Mouse (Mus musculus): ENCODE measurements around the gene Col6a2. TPM values are rescaled to one million over a fixed set of nuclear protein-coding genes. Genes with fewer than 3 reads are reported as not detected.

The Col6a2 gene
- polyA plus RNA-seq, 1 experiment from 2014 or later: 294 TPM

- no peak overlapping the region for H3K4me2 ChIP-seq
- 37% methylated on average over 7 of the region's 7 CpGs for WGBS
- no peaks in the 10 kb centered on the region for H3K9me3 ChIP-seq
- no peaks in the 10 kb centered on the region for H3K27me3 ChIP-seq (replicated peaks)
- no peak overlapping the region for H3K9ac ChIP-seq
- no peaks in the 10 kb centered on the region for H3K36me3 ChIP-seq
- peaks cover 20% of the 10 kb centered on the region; the same call in 1 of the 2 replicates for H3K4me1 ChIP-seq
- ATAC-seq (ENCODE audit: insufficient read depth, low FRiP score, low read depth): peak; percentile 25; the same call in 1 of the 2 replicates
- peak overlapping the region; percentile 86 for H3K27ac ChIP-seq
- H3K4me3 ChIP-seq (replicated peaks): no peak overlapping the region
Measured at GRCm38 (mm10) chr10:76634094-76634571, 10.7 kb upstream of the Col6a2 start.

GRCm38 (mm10) chr10:76632630-76633029 is 9.2 kb upstream of the Col6a2 start:
- ATAC-seq (ENCODE audit: insufficient read depth, low FRiP score, low read depth): no peak
- H3K36me3 ChIP-seq: no peaks in the 10 kb centered on the region
- no peak overlapping the region for H3K27ac ChIP-seq
- WGBS: 65% methylated on average over 8 of the region's 8 CpGs
- no peaks in the 10 kb centered on the region for H3K27me3 ChIP-seq (replicated peaks)
- no peak overlapping the region for H3K9ac ChIP-seq
- no peak overlapping the region for H3K4me3 ChIP-seq (replicated peaks)
- H3K4me2 ChIP-seq: no peak overlapping the region
- H3K4me1 ChIP-seq: peaks cover 20% of the 10 kb centered on the region; the same call in 1 of the 2 replicates
- no peaks in the 10 kb centered on the region for H3K9me3 ChIP-seq

GRCm38 (mm10) chr10:76630657-76631056 is 7.2 kb upstream of the Col6a2 start:
- Histone ChIP-seq H3K4me1 (peaks cover 14% of the 10 kb centered on the region; the same call in 1 of the 2 replicates), H3K9ac (no peak overlapping the region), H3K4me2 (no peak overlapping the region), H3K4me3 (replicated peaks) (no peak overlapping the region), H3K36me3 (no peaks in the 10 kb centered on the region), H3K27me3 (replicated peaks) (no peaks in the 10 kb centered on the region), H3K9me3 (no peaks in the 10 kb centered on the region), H3K27ac (peak overlapping the region; percentile 23; the same call in 1 of the 2 replicates)
- ATAC-seq (ENCODE audit: insufficient read depth, low FRiP score, low read depth): no peak
- 84% methylated on average over 1 of the region's 1 CpGs for WGBS

GRCm38 (mm10) chr10:76627714-76628113 is 4.3 kb upstream of the Col6a2 start:
- WGBS: 53% methylated on average over 5 of the region's 5 CpGs
- peak overlapping the region; percentile 72 for H3K27ac ChIP-seq
- no peaks in the 10 kb centered on the region for H3K36me3 ChIP-seq
- H3K4me1 ChIP-seq: peaks cover 8% of the 10 kb centered on the region
- H3K9ac ChIP-seq: no peak overlapping the region
- no peak overlapping the region for H3K4me2 ChIP-seq
- no peak for ATAC-seq (ENCODE audit: insufficient read depth, low FRiP score, low read depth)
- H3K4me3 ChIP-seq (replicated peaks): no peak overlapping the region
- no peaks in the 10 kb centered on the region for H3K9me3 ChIP-seq
- H3K27me3 ChIP-seq (replicated peaks): no peaks in the 10 kb centered on the region

GRCm38 (mm10) chr10:76624903-76625302 is 1.5 kb upstream of the Col6a2 start:
- no peak overlapping the region for H3K9ac ChIP-seq
- no peaks in the 10 kb centered on the region for H3K27me3 ChIP-seq (replicated peaks)
- H3K9me3 ChIP-seq: no peaks in the 10 kb centered on the region
- H3K4me2 ChIP-seq: no peak overlapping the region
- no peak overlapping the region for H3K4me3 ChIP-seq (replicated peaks)
- 62% methylated on average over 7 of the region's 7 CpGs for WGBS
- no peak overlapping the region; the same call in 1 of the 2 replicates for H3K27ac ChIP-seq
- H3K36me3 ChIP-seq: no peaks in the 10 kb centered on the region
- ATAC-seq (ENCODE audit: insufficient read depth, low FRiP score, low read depth): no peak
- H3K4me1 ChIP-seq: peaks cover 10% of the 10 kb centered on the region

- no peak overlapping the region for H3K9ac ChIP-seq
Measured at GRCm38 (mm10) chr10:76623734-76624133, 304 bp upstream of the Col6a2 start.

GRCm38 (mm10) chr10:76622411-76622810 is 1.0 kb downstream of the Col6a2 start:
- Histone ChIP-seq H3K9me3 (no peaks in the 10 kb centered on the region), H3K36me3 (no peaks in the 10 kb centered on the region), H3K4me3 (replicated peaks) (peak overlapping the region; percentile 52), H3K4me2 (peak overlapping the region; percentile 67), H3K4me1 (peaks cover 11% of the 10 kb centered on the region), H3K27me3 (replicated peaks) (no peaks in the 10 kb centered on the region), H3K27ac (peak overlapping the region; percentile 72), H3K9ac (peak overlapping the region; percentile 38)
- no peak for ATAC-seq (ENCODE audit: insufficient read depth, low FRiP score, low read depth)
- 70% methylated on average over 4 of the region's 4 CpGs for WGBS

More at GRCm38 (mm10) chr10:76623734-76624133, 304 bp upstream of the Col6a2 start:
- peak overlapping the region; percentile 67 for H3K4me2 ChIP-seq
- H3K4me3 ChIP-seq (replicated peaks): no peak overlapping the region
- H3K4me1 ChIP-seq: peaks cover 11% of the 10 kb centered on the region
- 11% methylated on average over 7 of the region's 7 CpGs for WGBS
- no peak for ATAC-seq (ENCODE audit: insufficient read depth, low FRiP score, low read depth)
- peak overlapping the region; percentile 84 for H3K27ac ChIP-seq
- H3K27me3 ChIP-seq (replicated peaks): no peaks in the 10 kb centered on the region
- H3K36me3 ChIP-seq: no peaks in the 10 kb centered on the region
- no peaks in the 10 kb centered on the region for H3K9me3 ChIP-seq

- H3K9ac ChIP-seq: no peak overlapping the region
- H3K4me2 ChIP-seq: no peak overlapping the region
- H3K4me1 ChIP-seq: no peaks in the 10 kb centered on the region
- WGBS: 75% methylated on average over 7 of the region's 7 CpGs
- H3K36me3 ChIP-seq: peaks cover 50% of the 10 kb centered on the region
- no peaks in the 10 kb centered on the region for H3K27me3 ChIP-seq (replicated peaks)
- ATAC-seq (ENCODE audit: insufficient read depth, low FRiP score, low read depth): no peak
- H3K27ac ChIP-seq: no peak overlapping the region
- no peaks in the 10 kb centered on the region for H3K9me3 ChIP-seq
- H3K4me3 ChIP-seq (replicated peaks): no peak overlapping the region
Measured at GRCm38 (mm10) chr10:76612473-76612872, 11.0 kb downstream of the Col6a2 start.

GRCm38 (mm10) chr10:76602690-76603089 is 20.7 kb downstream of the Col6a2 start:
- Histone ChIP-seq H3K4me3 (replicated peaks) (no peak overlapping the region), H3K27ac (no peak overlapping the region), H3K4me2 (no peak overlapping the region), H3K9me3 (no peaks in the 10 kb centered on the region), H3K9ac (no peak overlapping the region), H3K27me3 (replicated peaks) (no peaks in the 10 kb centered on the region), H3K4me1 (no peaks in the 10 kb centered on the region), H3K36me3 (peaks cover 28% of the 10 kb centered on the region)
- 73% methylated on average over 3 of the region's 3 CpGs for WGBS
- ATAC-seq (ENCODE audit: insufficient read depth, low FRiP score, low read depth): no peak

GRCm38 (mm10) chr10:76596338-76596737 is 27.1 kb downstream of the Col6a2 start:
- H3K27me3 ChIP-seq (replicated peaks): no peaks in the 10 kb centered on the region
- no peak overlapping the region for H3K27ac ChIP-seq
- H3K4me3 ChIP-seq (replicated peaks): no peak overlapping the region
- H3K4me2 ChIP-seq: no peak overlapping the region
- no peaks in the 10 kb centered on the region for H3K4me1 ChIP-seq
- no peak for ATAC-seq (ENCODE audit: insufficient read depth, low FRiP score, low read depth)
- 0 out of 2 replicates have a peak, but pooled peaks cover 5% of the 10 kb centered on the region for H3K36me3 ChIP-seq
- H3K9me3 ChIP-seq: no peaks in the 10 kb centered on the region
- WGBS: 91% methylated on average over 31 of the region's 31 CpGs
- H3K9ac ChIP-seq: no peak overlapping the region

- H3K4me1 ChIP-seq: no peaks in the 10 kb centered on the region
- no peak overlapping the region for H3K4me3 ChIP-seq (replicated peaks)
- no peak for ATAC-seq (ENCODE audit: insufficient read depth, low FRiP score, low read depth)
- H3K9ac ChIP-seq: no peak overlapping the region
- no peaks in the 10 kb centered on the region for H3K36me3 ChIP-seq
- no peak overlapping the region for H3K27ac ChIP-seq
- no peaks in the 10 kb centered on the region for H3K27me3 ChIP-seq (replicated peaks)
- WGBS: 75% methylated on average over 11 of the region's 11 CpGs
- H3K9me3 ChIP-seq: no peaks in the 10 kb centered on the region
- H3K4me2 ChIP-seq: no peak overlapping the region
Measured at GRCm38 (mm10) chr10:76590197-76590596, 33.2 kb downstream of the Col6a2 start.

- Histone ChIP-seq H3K4me3 (replicated peaks) (no peak overlapping the region), H3K9ac (no peak overlapping the region), H3K9me3 (no peaks in the 10 kb centered on the region), H3K27me3 (replicated peaks) (no peaks in the 10 kb centered on the region), H3K4me1 (no peaks in the 10 kb centered on the region), H3K27ac (no peak overlapping the region), H3K36me3 (no peaks in the 10 kb centered on the region), H3K4me2 (no peak overlapping the region)
- no peak for ATAC-seq (ENCODE audit: insufficient read depth, low FRiP score, low read depth)
- WGBS: 32% methylated on average over 1 of the region's 1 CpGs
Measured at GRCm38 (mm10) chr10:76586190-76586589, 37.2 kb downstream of the Col6a2 start.

- Histone ChIP-seq H3K4me2 (peak overlapping the region; percentile 41), H3K27me3 (replicated peaks) (no peaks in the 10 kb centered on the region), H3K4me1 (no peaks in the 10 kb centered on the region), H3K4me3 (replicated peaks) (no peak overlapping the region), H3K36me3 (no peaks in the 10 kb centered on the region), H3K27ac (no peak overlapping the region), H3K9me3 (no peaks in the 10 kb centered on the region), H3K9ac (no peak overlapping the region)
- 17% methylated on average over 10 of the region's 10 CpGs for WGBS
- ATAC-seq (ENCODE audit: insufficient read depth, low FRiP score, low read depth): 0 out of 2 replicates have a peak, but pooled peaks have one; percentile 35
Measured at GRCm38 (mm10) chr10:76584138-76584537, 39.3 kb downstream of the Col6a2 start.

Data from stomach, embryonic 15.5 days (tissue).